ENCODE assay signal across 1 mouse cellular context in genomic region chr4:44668574-44668973, GRCm38 (mm10).
A peak's percentile ranks its signal among the peaks of the same experiment; 100 is the strongest.
TF ChIP-seq lines count a peak whose summit lies in the region.

No protein-coding gene starts in this region.

TF ChIP-seq in CH12.LX, 34 proteins besides CTCF, POLR2A, EP300 and RAD21 (continued from another document):
- TF ChIP-seq USF2 (conservative IDR thresholded peaks at IDR 0.05; ENCODE audit: low read depth, low read length): peak; percentile 71
- 0 out of 2 replicates have a peak, but pooled peaks have one; percentile 20 for TF ChIP-seq NELFE (IDR thresholded peaks at IDR 0.05; ENCODE audit: low read depth, low read length)
